Mouse (Mus musculus) liver, embryonic 18 days (tissue): ENCODE results near the gene Fdx1. TPM values are rescaled to one million over a fixed set of nuclear protein-coding genes. Genes with fewer than 3 reads are reported as not detected.

ENCODE experiments used
- polyA plus RNA-seq: library from polyadenylated mRNA; depleted of rRNA; stranded (reverse); fragments of >200 nt; gene quantifications from 2 replicates; pipeline ENCODE4 v1.2.3, GENCODE M21; 2012; rRNA removed

The Fdx1 gene
- 69.8 and 89.7 TPM in 2 replicates for polyA plus RNA-seq

GRCm38 (mm10) chr9:51962975-51963701 is at the start of gene Fdx1:
Fdx1 (minus strand) TSS chr9:51963556.

Other genes with a start within 250 kb of the Fdx1 start
- gene Arhgap20, start 198.2 kb downstream of the Fdx1 start, polyA plus RNA-seq, result 0.01 TPM in 2 replicates
- 25.8 and 27.0 TPM in 2 replicates for gene Rdx, start 83.6 kb upstream of the Fdx1 start, polyA plus RNA-seq
- gene Zc3h12c, start 205.0 kb upstream of the Fdx1 start, polyA plus RNA-seq, result 0.73 and 0.76 TPM in 2 replicates